Mouse (Mus musculus): ENCODE results near the gene Ndufa13. TPM values are rescaled to one million over a fixed set of nuclear protein-coding genes. Genes with fewer than 3 reads are reported as not detected.

Ndufa13 gene
- total RNA-seq, 1 experiment from 2014 or later = 58.3 TPM

GRCm38 (mm10) chr8:69882833-69883600 lies 19.3 kb downstream of the Ndufa13 start:
- no peak for ATAC-seq (ENCODE audit: extremely low read depth, insufficient number of reproducible peaks, low FRiP score, poor library complexity, severe bottlenecking)

- no peak for ATAC-seq (ENCODE audit: extremely low read depth, insufficient number of reproducible peaks, low FRiP score, poor library complexity, severe bottlenecking)
Measured at GRCm38 (mm10) chr8:69882021-69882756, 20.2 kb downstream of the Ndufa13 start.

GRCm38 (mm10) chr8:69881261-69881865 lies 21.0 kb downstream of the Ndufa13 start:
- no peak for ATAC-seq (ENCODE audit: extremely low read depth, insufficient number of reproducible peaks, low FRiP score, poor library complexity, severe bottlenecking)

GRCm38 (mm10) chr8:69880841-69881240 lies 21.5 kb downstream of the Ndufa13 start:
- ATAC-seq (ENCODE audit: extremely low read depth, insufficient number of reproducible peaks, low FRiP score, poor library complexity, severe bottlenecking) = no peak

GRCm38 (mm10) chr8:69879678-69880077 lies 22.7 kb downstream of the Ndufa13 start:
- ATAC-seq (ENCODE audit: extremely low read depth, insufficient number of reproducible peaks, low FRiP score, poor library complexity, severe bottlenecking) = no peak

GRCm38 (mm10) chr8:69877992-69878391 lies 24.4 kb downstream of the Ndufa13 start:
- ATAC-seq (ENCODE audit: extremely low read depth, insufficient number of reproducible peaks, low FRiP score, poor library complexity, severe bottlenecking) = no peak

- ATAC-seq (ENCODE audit: extremely low read depth, insufficient number of reproducible peaks, low FRiP score, poor library complexity, severe bottlenecking) = no peak
Measured at GRCm38 (mm10) chr8:69877396-69877795, 25.0 kb downstream of the Ndufa13 start.

GRCm38 (mm10) chr8:69876967-69877366 lies 25.4 kb downstream of the Ndufa13 start:
- no peak for ATAC-seq (ENCODE audit: extremely low read depth, insufficient number of reproducible peaks, low FRiP score, poor library complexity, severe bottlenecking)

- ATAC-seq (ENCODE audit: extremely low read depth, insufficient number of reproducible peaks, low FRiP score, poor library complexity, severe bottlenecking) = no peak
Measured at GRCm38 (mm10) chr8:69876097-69876496, 26.3 kb downstream of the Ndufa13 start.

- no peak for ATAC-seq (ENCODE audit: extremely low read depth, insufficient number of reproducible peaks, low FRiP score, poor library complexity, severe bottlenecking)
Measured at GRCm38 (mm10) chr8:69874654-69875053, 27.7 kb downstream of the Ndufa13 start.

GRCm38 (mm10) chr8:69874155-69874554 lies 28.2 kb downstream of the Ndufa13 start:
- ATAC-seq (ENCODE audit: extremely low read depth, insufficient number of reproducible peaks, low FRiP score, poor library complexity, severe bottlenecking) = no peak

GRCm38 (mm10) chr8:69870907-69871306 lies 31.5 kb downstream of the Ndufa13 start:
- no peak for ATAC-seq (ENCODE audit: extremely low read depth, insufficient number of reproducible peaks, low FRiP score, poor library complexity, severe bottlenecking)

- ATAC-seq (ENCODE audit: extremely low read depth, insufficient number of reproducible peaks, low FRiP score, poor library complexity, severe bottlenecking) = no peak
Measured at GRCm38 (mm10) chr8:69870003-69870765, 32.2 kb downstream of the Ndufa13 start.

- ATAC-seq (ENCODE audit: extremely low read depth, insufficient number of reproducible peaks, low FRiP score, poor library complexity, severe bottlenecking) = no peak
Measured at GRCm38 (mm10) chr8:69867696-69868326, 34.5 kb downstream of the Ndufa13 start.

GRCm38 (mm10) chr8:69864180-69864579 lies 38.2 kb downstream of the Ndufa13 start:
- ATAC-seq (ENCODE audit: extremely low read depth, insufficient number of reproducible peaks, low FRiP score, poor library complexity, severe bottlenecking) = no peak

GRCm38 (mm10) chr8:69863387-69864020 lies 38.9 kb downstream of the Ndufa13 start:
- ATAC-seq (ENCODE audit: extremely low read depth, insufficient number of reproducible peaks, low FRiP score, poor library complexity, severe bottlenecking) = no peak

GRCm38 (mm10) chr8:69861251-69861650 lies 41.1 kb downstream of the Ndufa13 start:
- ATAC-seq (ENCODE audit: extremely low read depth, insufficient number of reproducible peaks, low FRiP score, poor library complexity, severe bottlenecking) = no peak

GRCm38 (mm10) chr8:69860807-69861206 lies 41.6 kb downstream of the Ndufa13 start:
- no peak for ATAC-seq (ENCODE audit: extremely low read depth, insufficient number of reproducible peaks, low FRiP score, poor library complexity, severe bottlenecking)

Measured in neutrophil, adult 5-6 weeks (primary cell).